Mouse (Mus musculus): ENCODE measurements around the gene Smg7. TPM values are rescaled to one million over a fixed set of nuclear protein-coding genes. Genes with fewer than 3 reads are reported as not detected.

Gene Smg7
- polyA plus RNA-seq, 1 experiment = 23.5 TPM

- H3K27ac ChIP-seq (ENCODE audit: insufficient read depth, low read depth, low read length) = peak overlapping the region; percentile 80
- peak overlapping the region; percentile 56 for H3K4me3 ChIP-seq (ENCODE audit: low read depth, low read length)
- WGBS = 38% methylated on average over 2 of the region's 2 CpGs
- TF ChIP-seq CTCF (IDR thresholded peaks at IDR 0.05; ENCODE audit: extremely low read depth, insufficient read length, insufficient replicate concordance, low read depth, low read length) (no peak), POLR2A (IDR thresholded peaks at IDR 0.05; ENCODE audit: low read depth, low read length) (no peak)
- no peaks in the 10 kb centered on the region for H3K27me3 ChIP-seq (ENCODE audit: control insufficient read depth, insufficient read depth, low read length)
- peaks cover 2% of the 10 kb centered on the region; the same call in 1 of the 2 replicates for H3K36me3 ChIP-seq (ENCODE audit: control insufficient read depth, insufficient read depth, low read length)
- H3K4me1 ChIP-seq (ENCODE audit: control insufficient read depth, insufficient read depth, insufficient read length, low read length) = peaks cover 4% of the 10 kb centered on the region; the same call in 1 of the 2 replicates
Observed at GRCm38 (mm10) chr1:152808392-152808680, 94.1 kb downstream of the Smg7 start.

GRCm38 (mm10) chr1:152807619-152808391, 94.6 kb downstream of the Smg7 start:
- TF ChIP-seq CTCF (IDR thresholded peaks at IDR 0.05; ENCODE audit: extremely low read depth, insufficient read length, insufficient replicate concordance, low read depth, low read length) (no peak), POLR2A (IDR thresholded peaks at IDR 0.05; ENCODE audit: low read depth, low read length) (no peak; the same call in 1 of the 2 replicates)
- WGBS = 28% methylated on average over 18 of the region's 18 CpGs
- Histone ChIP-seq H3K4me3 (ENCODE audit: low read depth, low read length) (peak overlapping the region; percentile 56), H3K27me3 (ENCODE audit: control insufficient read depth, insufficient read depth, low read length) (no peaks in the 10 kb centered on the region), H3K4me1 (ENCODE audit: control insufficient read depth, insufficient read depth, insufficient read length, low read length) (peaks cover 4% of the 10 kb centered on the region; the same call in 1 of the 2 replicates), H3K36me3 (ENCODE audit: control insufficient read depth, insufficient read depth, low read length) (peaks cover 2% of the 10 kb centered on the region; the same call in 1 of the 2 replicates), H3K27ac (ENCODE audit: insufficient read depth, low read depth, low read length) (peak overlapping the region; percentile 80)

GRCm38 (mm10) chr1:152804907-152805306, 97.5 kb downstream of the Smg7 start:
- H3K27ac ChIP-seq (ENCODE audit: insufficient read depth, low read depth, low read length) = 0 out of 2 replicates have a peak overlapping the region, but pooled peaks have one; percentile 13
- WGBS = 68% methylated on average over 6 of the region's 6 CpGs

DNA sequence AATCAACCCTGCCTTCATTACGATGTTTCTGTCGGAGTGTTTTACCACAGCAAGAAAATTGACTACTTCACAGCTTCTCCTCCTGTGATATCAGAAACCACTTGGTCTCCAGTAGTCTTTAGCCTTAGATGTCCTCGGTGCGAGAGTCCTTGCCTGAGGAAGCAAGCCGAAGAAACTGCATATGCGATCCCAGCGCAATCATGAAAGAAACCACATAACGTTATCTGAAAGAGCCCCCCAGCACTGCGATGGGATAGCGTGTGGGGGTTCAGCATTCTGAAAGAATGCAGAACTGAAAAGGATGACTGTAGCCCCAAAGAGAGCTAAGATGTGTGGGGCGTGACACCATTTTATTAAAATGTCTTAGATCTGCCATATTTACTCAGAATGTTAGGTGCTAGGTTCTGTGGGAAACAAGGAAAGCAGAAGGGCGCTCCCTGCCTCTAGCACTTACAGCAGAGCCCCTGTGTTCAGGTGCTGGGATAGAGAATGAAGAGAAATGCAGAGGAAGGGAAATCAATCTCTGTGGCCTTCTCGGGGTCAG, 101.7 kb downstream of the Smg7 start:
- Histone ChIP-seq H3K27ac (ENCODE audit: insufficient read depth, low read depth, low read length) (peak overlapping the region; percentile 31; the same call in 1 of the 2 replicates), H3K4me3 (ENCODE audit: low read depth, low read length) (no peak overlapping the region), H3K4me1 (ENCODE audit: control insufficient read depth, insufficient read depth, insufficient read length, low read length) (peaks cover 3% of the 10 kb centered on the region; the same call in 1 of the 2 replicates), H3K27me3 (ENCODE audit: control insufficient read depth, insufficient read depth, low read length) (no peaks in the 10 kb centered on the region), H3K36me3 (ENCODE audit: control insufficient read depth, insufficient read depth, low read length) (no peaks in the 10 kb centered on the region)
- TF ChIP-seq CTCF (IDR thresholded peaks at IDR 0.05; ENCODE audit: extremely low read depth, insufficient read length, insufficient replicate concordance, low read depth, low read length) = no peak
- TF ChIP-seq POLR2A (IDR thresholded peaks at IDR 0.05; ENCODE audit: low read depth, low read length) = no peak
- 88% methylated on average over 13 of the region's 13 CpGs for WGBS

More at GRCm38 (mm10) chr1:152804907-152805306, 97.5 kb downstream of the Smg7 start:
- TF ChIP-seq POLR2A (IDR thresholded peaks at IDR 0.05; ENCODE audit: low read depth, low read length) (no peak), CTCF (IDR thresholded peaks at IDR 0.05; ENCODE audit: extremely low read depth, insufficient read length, insufficient replicate concordance, low read depth, low read length) (no peak)
- no peak overlapping the region for H3K4me3 ChIP-seq (ENCODE audit: low read depth, low read length)
- no peaks in the 10 kb centered on the region for H3K27me3 ChIP-seq (ENCODE audit: control insufficient read depth, insufficient read depth, low read length)
- H3K4me1 ChIP-seq (ENCODE audit: control insufficient read depth, insufficient read depth, insufficient read length, low read length) = peaks cover 4% of the 10 kb centered on the region; the same call in 1 of the 2 replicates
- H3K36me3 ChIP-seq (ENCODE audit: control insufficient read depth, insufficient read depth, low read length) = no peaks in the 10 kb centered on the region

- H3K4me3 ChIP-seq (ENCODE audit: low read depth, low read length) = no peak within 1 kb of the TSS
- H3K4me1 ChIP-seq (ENCODE audit: control insufficient read depth, insufficient read depth, insufficient read length, low read length) = peaks cover 3% of the 10 kb centered on the region; the same call in 1 of the 2 replicates
- peak within 1 kb of the TSS; percentile 31; the same call in 1 of the 2 replicates for H3K27ac ChIP-seq (ENCODE audit: insufficient read depth, low read depth, low read length)
- TF ChIP-seq CTCF (IDR thresholded peaks at IDR 0.05; ENCODE audit: extremely low read depth, insufficient read length, insufficient replicate concordance, low read depth, low read length) = no peak
- TF ChIP-seq POLR2A (IDR thresholded peaks at IDR 0.05; ENCODE audit: low read depth, low read length) = no peak
- WGBS = 30% methylated on average over 2 of the region's 2 CpGs
- no peaks in the 10 kb centered on the region for H3K27me3 ChIP-seq (ENCODE audit: control insufficient read depth, insufficient read depth, low read length)
- H3K36me3 ChIP-seq (ENCODE audit: control insufficient read depth, insufficient read depth, low read length) = no peaks in the 10 kb centered on the region
Observed at GRCm38 (mm10) chr1:152799897-152800296, 102.5 kb downstream of the Smg7 start, which contains the start of gene Ncf2. Gene Ncf2 (plus strand): TSS chr1:152800194.

DNA sequence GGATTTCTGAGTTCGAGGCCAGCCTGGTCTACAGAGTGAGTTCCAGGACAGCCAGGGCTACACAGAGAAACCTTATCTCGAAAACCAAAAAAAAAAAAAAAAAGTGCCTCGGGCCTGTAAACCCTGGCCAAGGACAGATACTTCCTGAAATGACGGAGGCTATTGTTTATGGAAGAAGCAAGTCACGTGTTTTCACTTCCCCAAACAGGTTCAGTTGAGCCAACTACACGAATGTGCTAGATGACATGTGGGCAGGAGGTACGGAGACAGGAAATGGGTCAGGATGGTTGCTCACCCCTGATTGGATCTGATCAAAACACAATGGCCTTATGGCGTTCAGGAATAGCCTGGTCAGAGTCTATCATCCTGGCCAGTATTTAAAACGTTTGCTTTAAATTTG, 104.3 kb downstream of the Smg7 start:
- TF ChIP-seq CTCF (IDR thresholded peaks at IDR 0.05; ENCODE audit: extremely low read depth, insufficient read length, insufficient replicate concordance, low read depth, low read length) (no peak), POLR2A (IDR thresholded peaks at IDR 0.05; ENCODE audit: low read depth, low read length) (no peak)
- WGBS = 43% methylated on average over 9 of the region's 9 CpGs
- Histone ChIP-seq H3K27ac (ENCODE audit: insufficient read depth, low read depth, low read length) (peak overlapping the region; percentile 18), H3K36me3 (ENCODE audit: control insufficient read depth, insufficient read depth, low read length) (no peaks in the 10 kb centered on the region), H3K27me3 (ENCODE audit: control insufficient read depth, insufficient read depth, low read length) (no peaks in the 10 kb centered on the region), H3K4me3 (ENCODE audit: low read depth, low read length) (no peak overlapping the region), H3K4me1 (ENCODE audit: control insufficient read depth, insufficient read depth, insufficient read length, low read length) (peaks cover 3% of the 10 kb centered on the region; the same call in 1 of the 2 replicates)

GRCm38 (mm10) chr1:152796683-152797263, 105.7 kb downstream of the Smg7 start:
- TF ChIP-seq POLR2A (IDR thresholded peaks at IDR 0.05; ENCODE audit: low read depth, low read length) = no peak
- WGBS = 85% methylated on average over 8 of the region's 8 CpGs
- peaks cover 3% of the 10 kb centered on the region; the same call in 1 of the 2 replicates for H3K4me1 ChIP-seq (ENCODE audit: control insufficient read depth, insufficient read depth, insufficient read length, low read length)
- no peak overlapping the region for H3K27ac ChIP-seq (ENCODE audit: insufficient read depth, low read depth, low read length)
- no peaks in the 10 kb centered on the region for H3K36me3 ChIP-seq (ENCODE audit: control insufficient read depth, insufficient read depth, low read length)
- no peaks in the 10 kb centered on the region for H3K27me3 ChIP-seq (ENCODE audit: control insufficient read depth, insufficient read depth, low read length)
- H3K4me3 ChIP-seq (ENCODE audit: low read depth, low read length) = no peak overlapping the region

Data from small intestine, adult 2 months (tissue).